Mouse (Mus musculus) lung, embryonic 14.5 days (tissue): ENCODE results near the gene Snx22. TPM values are rescaled to one million over a fixed set of nuclear protein-coding genes. Genes with fewer than 3 reads are reported as not detected.

Experiments
- ATAC-seq: fragments of 200-750 bp; cut with Nextera tagmentation; 2 replicates; pipeline ENCODE4 v1.8.0; 2017; ENCODE audit warnings: mild to moderate bottlenecking, moderate TSS enrichment, moderate library complexity; ENCODE audit not compliant: insufficient read depth
- DNase-seq: peaks from one replicate; pipeline ENCODE4 v3.0.0-alpha.2; 2015
- H3K27ac ChIP-seq: fragments of 300-500 bp; sonication (generic); 2 replicates; pipeline ENCODE4 v1.5.1; 2014; ENCODE audit warnings: low read depth, mild to moderate bottlenecking, moderate library complexity
- H3K27me3 ChIP-seq: fragments of 300-500 bp; sonication (generic); 2 replicates; pipeline ENCODE4 v1.6.1; 2014; ENCODE audit warnings: low read length, control low read depth; ENCODE audit not compliant: insufficient read depth
- H3K36me3 ChIP-seq: fragments of 300-500 bp; sonication (generic); 2 replicates; pipeline ENCODE4 v1.6.1; 2014; ENCODE audit warnings: control low read depth; ENCODE audit not compliant: insufficient read depth
- H3K4me1 ChIP-seq: fragments of 300-500 bp; sonication (generic); 2 replicates; pipeline ENCODE4 v1.6.1; 2014; ENCODE audit warnings: antibody characterized with exemption, control low read depth; ENCODE audit not compliant: insufficient read depth
- H3K4me2 ChIP-seq: fragments of 300-500 bp; sonication (generic); 2 replicates; pipeline ENCODE4 v1.6.1; 2014; ENCODE audit warnings: mild to moderate bottlenecking
- H3K4me3 ChIP-seq: fragments of 300-500 bp; sonication (generic); 2 replicates; pipeline ENCODE4 v1.5.1; 2014; ENCODE audit warnings: low read depth, low read length
- H3K9ac ChIP-seq: fragments of 300-500 bp; sonication (generic); 2 replicates; pipeline ENCODE4 v1.6.1; 2014
- H3K9me3 ChIP-seq: fragments of 300-500 bp; sonication (generic); 2 replicates; pipeline ENCODE4 v1.6.1; 2016; ENCODE audit warnings: low read depth, low read length, control low read depth
- CTCF ChIP-seq: IDR thresholded peaks from 2 replicates; pipeline ENCODE4 v1.5.1; 2016; ENCODE audit warnings: antibody characterized with exemption, low read depth
- WGBS: fragments of 180-500 bp; shearing (Covaris S2); extraction: QIAGEN DNeasy Blood & Tissue Kit; methylation state at CpG from one replicate; pipeline ENCODE4 v1.1.7; 2014; 5-methylcytosine and 5-hydroxymethylcytosine counted together
- polyA plus RNA-seq: library from polyadenylated mRNA; unstranded; fragments of >200 nt; fragmentation: Nextera tagmentation; extraction: Ambion mirVana; gene quantifications from 2 replicates; pipeline ENCODE4 v1.2.1, GENCODE M21; 2014

The Snx22 gene
- polyA plus RNA-seq, 1 experiment from 2014 or later = 11.0 TPM

GRCm38 (mm10) chr9:66104601-66105000, 35.1 kb upstream of the Snx22 start:
- WGBS = 94% methylated on average over 4 of the region's 4 CpGs
- TF ChIP-seq CTCF = no peak
- Histone ChIP-seq H3K27me3 (no peaks in the 10 kb centered on the region), H3K27ac (no peak overlapping the region), H3K4me1 (no peaks in the 10 kb centered on the region), H3K9ac (no peak overlapping the region), H3K9me3 (no peaks in the 10 kb centered on the region), H3K36me3 (peaks cover 80% of the 10 kb centered on the region), H3K4me2 (no peak overlapping the region), H3K4me3 (no peak overlapping the region)
- DNase-seq = no peak
- no peak for ATAC-seq

- no peaks in the 10 kb centered on the region for H3K27me3 ChIP-seq
- no peak for ATAC-seq
- peaks cover 76% of the 10 kb centered on the region for H3K36me3 ChIP-seq
- no peak overlapping the region for H3K27ac ChIP-seq
- no peak overlapping the region for H3K4me2 ChIP-seq
- no peak for TF ChIP-seq CTCF
- no peak for DNase-seq
- no peaks in the 10 kb centered on the region for H3K4me1 ChIP-seq
- H3K4me3 ChIP-seq = no peak overlapping the region
- no peak overlapping the region for H3K9ac ChIP-seq
- no peaks in the 10 kb centered on the region for H3K9me3 ChIP-seq
- WGBS = 91% methylated on average over 6 of the region's 6 CpGs
These were observed 33.1 kb upstream of the Snx22 start for GRCm38 (mm10) chr9:66102668-66103067.

GRCm38 (mm10) chr9:66101577-66101976, 32.1 kb upstream of the Snx22 start:
- H3K4me2 ChIP-seq = no peak overlapping the region
- H3K9ac ChIP-seq = no peak overlapping the region
- H3K27ac ChIP-seq = no peak overlapping the region
- H3K4me1 ChIP-seq = no peaks in the 10 kb centered on the region
- no peak for ATAC-seq
- no peak for DNase-seq
- no peaks in the 10 kb centered on the region for H3K27me3 ChIP-seq
- peaks cover 85% of the 10 kb centered on the region for H3K36me3 ChIP-seq
- no peak overlapping the region for H3K4me3 ChIP-seq
- H3K9me3 ChIP-seq = no peaks in the 10 kb centered on the region
- no peak for TF ChIP-seq CTCF
- WGBS = 76% methylated on average over 8 of the region's 8 CpGs

- no peaks in the 10 kb centered on the region for H3K27me3 ChIP-seq
- H3K4me1 ChIP-seq = no peaks in the 10 kb centered on the region
- no peak for TF ChIP-seq CTCF
- peak overlapping the region; percentile 74 for H3K27ac ChIP-seq
- no peak overlapping the region for H3K9ac ChIP-seq
- peak; percentile 15 for DNase-seq
- no peak overlapping the region for H3K4me2 ChIP-seq
- 44% methylated on average over 2 of the region's 2 CpGs for WGBS
- H3K4me3 ChIP-seq = no peak overlapping the region
- H3K36me3 ChIP-seq = peaks cover 95% of the 10 kb centered on the region
- no peak for ATAC-seq
- no peaks in the 10 kb centered on the region for H3K9me3 ChIP-seq
These were observed 23.1 kb upstream of the Snx22 start for GRCm38 (mm10) chr9:66092664-66093063.

- TF ChIP-seq CTCF = no peak
- H3K4me2 ChIP-seq = no peak overlapping the region
- H3K4me1 ChIP-seq = no peaks in the 10 kb centered on the region
- peaks cover 95% of the 10 kb centered on the region for H3K36me3 ChIP-seq
- no peak overlapping the region for H3K4me3 ChIP-seq
- ATAC-seq (peak; percentile 60; the same call in 1 of the 2 replicates), DNase-seq (peak; percentile 68)
- H3K27ac ChIP-seq = peak overlapping the region; percentile 74
- H3K9ac ChIP-seq = no peak overlapping the region
- 34% methylated on average over 6 of the region's 6 CpGs for WGBS
- H3K9me3 ChIP-seq = no peaks in the 10 kb centered on the region
- no peaks in the 10 kb centered on the region for H3K27me3 ChIP-seq
These were observed 22.1 kb upstream of the Snx22 start for GRCm38 (mm10) chr9:66091327-66092231.

- no peak for TF ChIP-seq CTCF
- DNase-seq (no peak), ATAC-seq (no peak)
- Histone ChIP-seq H3K27ac (peak overlapping the region; percentile 74), H3K9me3 (no peaks in the 10 kb centered on the region), H3K4me3 (no peak overlapping the region), H3K4me1 (no peaks in the 10 kb centered on the region), H3K27me3 (no peaks in the 10 kb centered on the region), H3K9ac (no peak overlapping the region), H3K4me2 (no peak overlapping the region), H3K36me3 (peaks cover 92% of the 10 kb centered on the region)
- WGBS = 73% methylated on average over 13 of the region's 13 CpGs
These were observed 21.2 kb upstream of the Snx22 start for GRCm38 (mm10) chr9:66090593-66091244.

GRCm38 (mm10) chr9:66088411-66088810, 18.9 kb upstream of the Snx22 start:
- H3K4me3 ChIP-seq = no peak overlapping the region
- no peak overlapping the region for H3K4me2 ChIP-seq
- no peaks in the 10 kb centered on the region for H3K9me3 ChIP-seq
- H3K27ac ChIP-seq = peak overlapping the region; percentile 37; the same call in 1 of the 2 replicates
- peak; percentile 83 for TF ChIP-seq CTCF
- 29% methylated on average over 4 of the region's 4 CpGs for WGBS
- H3K9ac ChIP-seq = no peak overlapping the region
- ATAC-seq = peak; percentile 43; the same call in 1 of the 2 replicates
- no peaks in the 10 kb centered on the region for H3K27me3 ChIP-seq
- H3K36me3 ChIP-seq = peaks cover 69% of the 10 kb centered on the region
- peak; percentile 76 for DNase-seq
- no peaks in the 10 kb centered on the region for H3K4me1 ChIP-seq
